Mouse (Mus musculus) adrenal gland, postnatal 36 days (tissue): ENCODE results near the gene Ophn1. TPM values are rescaled to one million over a fixed set of nuclear protein-coding genes. Genes with fewer than 3 reads are reported as not detected.

ENCODE experiments used
- microRNA-seq: library from miRNA; unstranded; fragments of <30 nt; microRNA quantifications from one replicate; pipeline ENCODE4 v1.2.0, GENCODE M21; 2021
- total RNA-seq, 2 experiments: library from RNA; stranded (reverse); gene quantifications; 2 replicates each; pipeline ENCODE4 v1.2.3; 2021

Gene Ophn1
- total RNA-seq, 2 experiments from 2014 or later, result 16.3 to 18.6 TPM

Small RNA genes within 50 kb of the gene (microRNA-seq; reads per million reads assigned to microRNA genes)
- gene Gm27554, result not detected

Other genes starting within 250 kb of the Ophn1 start
- 10 to 100 TPM; 51.6 to 56.5 TPM for gene Yipf6, start 45.3 kb upstream of the Ophn1 start, total RNA-seq
- gene Stard8, start 112.2 kb upstream of the Ophn1 start, total RNA-seq, result 10 to 100 TPM; 30.0 to 44.9 TPM
- 10 to 100 TPM; 55.6 to 57.7 TPM for gene Efnb1, start 245.1 kb upstream of the Ophn1 start, total RNA-seq